Mouse (Mus musculus): ENCODE results near the gene Gas1.

Gene Gas1

GRCm38 (mm10) chr13:60172366-60173017 lies 4.7 kb downstream of the Gas1 start:
- DNase-seq: no peak

GRCm38 (mm10) chr13:60171781-60172180 lies 5.4 kb downstream of the Gas1 start:
- no peak for DNase-seq

- DNase-seq: no peak
Observed at GRCm38 (mm10) chr13:60170898-60171715, 6.1 kb downstream of the Gas1 start.

GRCm38 (mm10) chr13:60169026-60169425 lies 8.1 kb downstream of the Gas1 start:
- DNase-seq: no peak

GRCm38 (mm10) chr13:60156294-60157126 lies 20.7 kb downstream of the Gas1 start:
- DNase-seq: no peak

GRCm38 (mm10) chr13:60154170-60154569 lies 23.0 kb downstream of the Gas1 start:
- no peak for DNase-seq

- no peak for DNase-seq
Observed at GRCm38 (mm10) chr13:60148235-60148634, 28.9 kb downstream of the Gas1 start.

- no peak for DNase-seq
Observed at GRCm38 (mm10) chr13:60147857-60148181, 29.3 kb downstream of the Gas1 start.

- peak; percentile 44 to 45 for DNase-seq
Observed at GRCm38 (mm10) chr13:60146994-60147856, 29.9 kb downstream of the Gas1 start.

- peak in 1 of 2 experiments; percentile 12 for DNase-seq
Observed at GRCm38 (mm10) chr13:60146231-60146630, 30.9 kb downstream of the Gas1 start.

- no peak for DNase-seq
Observed at GRCm38 (mm10) chr13:60136962-60137361, 40.2 kb downstream of the Gas1 start.

GRCm38 (mm10) chr13:60134439-60134799 lies 42.7 kb downstream of the Gas1 start:
- no peak for DNase-seq

GRCm38 (mm10) chr13:60133716-60134438 lies 43.3 kb downstream of the Gas1 start:
- no peak for DNase-seq

- no peak for DNase-seq
Observed at GRCm38 (mm10) chr13:60131771-60132170, 45.4 kb downstream of the Gas1 start.

- no peak for DNase-seq
Observed at GRCm38 (mm10) chr13:60129541-60129940, 47.6 kb downstream of the Gas1 start.

GRCm38 (mm10) chr13:60126338-60126737 lies 50.8 kb downstream of the Gas1 start:
- no peak for DNase-seq

GRCm38 (mm10) chr13:60125501-60126305 lies 51.5 kb downstream of the Gas1 start:
- peak; percentile 47 to 50 for DNase-seq

- no peak for DNase-seq
Observed at GRCm38 (mm10) chr13:60125020-60125419, 52.1 kb downstream of the Gas1 start.

- DNase-seq: no peak
Observed at GRCm38 (mm10) chr13:60124456-60124855, 52.7 kb downstream of the Gas1 start.
